Mouse (Mus musculus) CH12.LX (cell line): ENCODE results near the gene Apba3.

ENCODE experiments used
- CTCF ChIP-seq, 2 experiments: IDR thresholded peaks in 1 of 2; conservative IDR thresholded peaks in 1 of 2; 2 replicates each; pipeline ENCODE4 v1.5.1; 2011 to 2012; ENCODE audit warnings: low read depth in 2 of 2, low read length in 2 of 2, improper control_type of control experiment in 1 of 2, inconsistent platforms in 1 of 2, mild to moderate bottlenecking in 1 of 2, moderate library complexity in 1 of 2
- MXI1 ChIP-seq: IDR thresholded peaks from 2 replicates; pipeline ENCODE4 v1.6.1; 2011; ENCODE audit warnings: mild to moderate bottlenecking, low read depth, low read length, improper control_type of control experiment
- MYC ChIP-seq: IDR thresholded peaks from 2 replicates; pipeline ENCODE4 v1.6.1; 2011; ENCODE audit warnings: low read depth, mild to moderate bottlenecking, improper control_type of control experiment, low read length
- NRF1 ChIP-seq: IDR thresholded peaks from 2 replicates; pipeline ENCODE4 v1.6.1; 2014; ENCODE audit warnings: low read depth, mild to moderate bottlenecking, inconsistent platforms, low read length, improper control_type of control experiment, moderate library complexity
- POLR2A ChIP-seq: IDR thresholded peaks from 2 replicates; pipeline ENCODE4 v1.6.1; 2011; ENCODE audit warnings: low read depth, mild to moderate bottlenecking, improper control_type of control experiment, low read length
- RCOR1 ChIP-seq: conservative IDR thresholded peaks from 2 replicates; pipeline ENCODE4 v1.6.1; 2012; ENCODE audit warnings: low read depth, mild to moderate bottlenecking, inconsistent platforms, low read length, improper control_type of control experiment
- TCF12 ChIP-seq: IDR thresholded peaks from 2 replicates; pipeline ENCODE4 v1.6.1; 2014; ENCODE audit warnings: low read depth, mild to moderate bottlenecking, inconsistent platforms, low read length, improper control_type of control experiment
- ZNF384 ChIP-seq: IDR thresholded peaks from 2 replicates; pipeline ENCODE4 v1.6.1; 2012; ENCODE audit warnings: low read depth, low read length, improper control_type of control experiment, inconsistent platforms

DNA sequence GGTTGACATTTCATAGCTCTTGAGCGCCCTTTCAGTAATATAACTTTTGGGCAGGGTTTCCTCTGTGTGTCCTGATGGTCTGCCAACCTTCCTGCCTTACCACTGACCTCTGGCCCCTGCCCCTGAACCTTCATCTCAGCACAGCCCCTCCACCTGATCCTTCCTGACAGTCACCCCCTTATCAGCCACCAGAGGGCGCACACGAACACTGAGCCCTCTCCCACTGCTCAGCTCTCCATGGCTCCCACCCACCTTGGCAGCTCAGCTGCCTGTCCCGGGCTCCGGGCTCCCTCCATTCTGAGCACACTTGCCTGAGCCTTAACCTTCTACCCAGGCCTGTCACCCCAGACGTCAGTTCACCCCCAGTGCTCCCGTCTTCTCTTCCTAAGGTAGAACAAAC, 22.5 kb downstream of the Apba3 start:
- TF ChIP-seq CTCF (conservative IDR thresholded peaks at IDR 0.05 in 1 of 2, IDR thresholded peaks at IDR 0.05 in 1 of 2; ENCODE audit: low read depth in 2 of 2, low read length in 2 of 2): peak; percentile 42 to 87; a peak in 3 of 4 replicates
- no peak for TF ChIP-seq ZNF384
- TF ChIP-seq TCF12: no peak
- no peak for TF ChIP-seq POLR2A
- TF ChIP-seq MXI1: no peak
- TF ChIP-seq MYC: no peak
- no peak for TF ChIP-seq NRF1
- no peak for TF ChIP-seq RCOR1
